Mouse (Mus musculus): ENCODE measurements at regions not wholly inside any gene's neighbourhood (a gene's known extent, or its start where the extent isn't known, plus 50 kb on each side); places are given as distances from the start of the nearest gene placed in this dataset.

GRCm38 (mm10) chr14:115037086-115037793 lies 54.8 kb upstream of the Gpc5 start:
- TF ChIP-seq CTCF (IDR thresholded peaks at IDR 0.05; ENCODE audit: insufficient read depth, low read length) (no peak), POLR2A (IDR thresholded peaks at IDR 0.05; ENCODE audit: borderline replicate concordance, extremely low read depth, low read depth, low read length) (no peak)
